Mouse (Mus musculus) testis, adult 2 months (tissue): Measurements from ENCODE around the gene Map1b. TPM values are rescaled to one million over a fixed set of nuclear protein-coding genes. Genes with fewer than 3 reads are reported as not detected.

Experiments
- H3K27ac ChIP-seq: fragments of 200-500 bp; 2 replicates; pipeline ENCODE4 v1.5.1; 2012; ENCODE audit warnings: low read depth, low read length; ENCODE audit not compliant: control insufficient read depth, insufficient read depth
- H3K27me3 ChIP-seq: fragments of 200-500 bp; 2 replicates; pipeline ENCODE4 v1.6.1; 2012; ENCODE audit warnings: mild to moderate bottlenecking, low read length, moderate library complexity; ENCODE audit not compliant: control insufficient read depth, insufficient read depth
- H3K36me3 ChIP-seq: fragments of 200-500 bp; 2 replicates; pipeline ENCODE4 v1.6.1; 2012; ENCODE audit warnings: mild to moderate bottlenecking, low read length; ENCODE audit not compliant: control insufficient read depth, insufficient read depth
- H3K4me1 ChIP-seq: fragments of 200-500 bp; 2 replicates; pipeline ENCODE4 v1.6.1; 2012; ENCODE audit warnings: low read length; ENCODE audit not compliant: control insufficient read depth, insufficient read depth
- H3K4me3 ChIP-seq: fragments of 200-500 bp; 2 replicates; pipeline ENCODE4 v1.5.1; 2012; ENCODE audit warnings: low read depth, mild to moderate bottlenecking, low read length, moderate library complexity, mixed read lengths; ENCODE audit not compliant: control insufficient read depth
- CTCF ChIP-seq: fragments of 200-500 bp; IDR thresholded peaks from 2 replicates; pipeline ENCODE4 v1.5.1; 2012; ENCODE audit warnings: low read depth, mild to moderate bottlenecking, inconsistent platforms, low read length, moderate library complexity; ENCODE audit not compliant: control insufficient read depth, insufficient read depth, insufficient replicate concordance
- POLR2A ChIP-seq: fragments of 200-500 bp; IDR thresholded peaks from 2 replicates; pipeline ENCODE4 v1.6.1; 2012; ENCODE audit warnings: low read depth, mild to moderate bottlenecking, inconsistent platforms, low read length, moderate library complexity; ENCODE audit not compliant: control insufficient read depth
- polyA plus RNA-seq: library from polyadenylated mRNA; depleted of rRNA; stranded (reverse); fragments of >200 nt; gene quantifications from 2 replicates; pipeline ENCODE4 v1.2.3, GENCODE M21; 2012

Map1b gene
- polyA plus RNA-seq, 1 experiment = 5.6 TPM

GRCm38 (mm10) chr13:99472028-99472427 is 44.3 kb downstream of the Map1b start:
- Histone ChIP-seq H3K36me3 (no peaks in the 10 kb centered on the region), H3K4me3 (no peak overlapping the region), H3K27ac (no peak overlapping the region), H3K27me3 (no peaks in the 10 kb centered on the region), H3K4me1 (peaks cover 5% of the 10 kb centered on the region)
- TF ChIP-seq POLR2A = no peak
- no peak for TF ChIP-seq CTCF

GRCm38 (mm10) chr13:99470084-99470483 is 46.3 kb downstream of the Map1b start:
- Histone ChIP-seq H3K36me3 (no peaks in the 10 kb centered on the region), H3K4me3 (no peak overlapping the region), H3K4me1 (no peaks in the 10 kb centered on the region), H3K27ac (no peak overlapping the region), H3K27me3 (no peaks in the 10 kb centered on the region)
- no peak for TF ChIP-seq CTCF
- TF ChIP-seq POLR2A = no peak

GRCm38 (mm10) chr13:99468267-99468666 is 48.1 kb downstream of the Map1b start:
- Histone ChIP-seq H3K36me3 (no peaks in the 10 kb centered on the region), H3K4me1 (no peaks in the 10 kb centered on the region), H3K27me3 (no peaks in the 10 kb centered on the region), H3K4me3 (no peak overlapping the region), H3K27ac (no peak overlapping the region)
- TF ChIP-seq POLR2A = no peak
- TF ChIP-seq CTCF = no peak

- no peaks in the 10 kb centered on the region for H3K36me3 ChIP-seq
- H3K27ac ChIP-seq = no peak overlapping the region
- H3K27me3 ChIP-seq = no peaks in the 10 kb centered on the region
- H3K4me1 ChIP-seq = no peaks in the 10 kb centered on the region
- TF ChIP-seq CTCF (no peak), POLR2A (no peak)
- no peak overlapping the region for H3K4me3 ChIP-seq
Measured at GRCm38 (mm10) chr13:99466811-99467315, 49.5 kb downstream of the Map1b start.

GRCm38 (mm10) chr13:99466064-99466463 is 50.3 kb downstream of the Map1b start:
- Histone ChIP-seq H3K4me1 (no peaks in the 10 kb centered on the region), H3K27me3 (no peaks in the 10 kb centered on the region), H3K4me3 (no peak overlapping the region), H3K27ac (no peak overlapping the region), H3K36me3 (no peaks in the 10 kb centered on the region)
- TF ChIP-seq POLR2A = no peak
- no peak for TF ChIP-seq CTCF

- Histone ChIP-seq H3K36me3 (no peaks in the 10 kb centered on the region), H3K4me1 (no peaks in the 10 kb centered on the region), H3K27ac (no peak overlapping the region), H3K4me3 (no peak overlapping the region), H3K27me3 (no peaks in the 10 kb centered on the region)
- TF ChIP-seq CTCF = no peak
- no peak for TF ChIP-seq POLR2A
Measured at GRCm38 (mm10) chr13:99464551-99464950, 51.8 kb downstream of the Map1b start.

- Histone ChIP-seq H3K4me1 (no peaks in the 10 kb centered on the region), H3K4me3 (no peak overlapping the region), H3K27ac (no peak overlapping the region), H3K27me3 (no peaks in the 10 kb centered on the region), H3K36me3 (no peaks in the 10 kb centered on the region)
- TF ChIP-seq CTCF (no peak), POLR2A (no peak)
Measured at GRCm38 (mm10) chr13:99461886-99462285, 54.5 kb downstream of the Map1b start.

GRCm38 (mm10) chr13:99459612-99460011 is 56.7 kb downstream of the Map1b start:
- H3K4me1 ChIP-seq = no peaks in the 10 kb centered on the region
- no peaks in the 10 kb centered on the region for H3K36me3 ChIP-seq
- no peak overlapping the region for H3K27ac ChIP-seq
- H3K27me3 ChIP-seq = no peaks in the 10 kb centered on the region
- TF ChIP-seq CTCF (no peak), POLR2A (no peak)
- no peak overlapping the region for H3K4me3 ChIP-seq
